Mouse (Mus musculus) intestine, postnatal 0 days (tissue): Measurements from ENCODE around the gene Arhgef28. TPM values are rescaled to one million over a fixed set of nuclear protein-coding genes. Genes with fewer than 3 reads are reported as not detected.

Experiments
- ATAC-seq: fragments of 200-750 bp; cut with Nextera tagmentation; 2 replicates; pipeline ENCODE4 v1.8.0; 2017; ENCODE audit warnings: mild to moderate bottlenecking, moderate TSS enrichment, moderate library complexity
- H3K27ac ChIP-seq: fragments of 300-500 bp; sonication (generic); 2 replicates; pipeline ENCODE4 v1.5.1; 2014; ENCODE audit warnings: mild to moderate bottlenecking, low read depth, low read length, moderate library complexity
- H3K27me3 ChIP-seq: fragments of 300-500 bp; sonication (generic); replicated peaks from 2 replicates; pipeline ENCODE4 v1.6.1; 2014; ENCODE audit warnings: low read length, mixed read lengths; ENCODE audit not compliant: control insufficient read depth, insufficient read depth
- H3K36me3 ChIP-seq: fragments of 300-500 bp; sonication (generic); 2 replicates; pipeline ENCODE4 v1.6.1; 2014; ENCODE audit warnings: mild to moderate bottlenecking, moderate library complexity; ENCODE audit not compliant: control insufficient read depth, insufficient read depth
- H3K4me1 ChIP-seq: fragments of 300-500 bp; sonication (generic); replicated peaks from 2 replicates; pipeline ENCODE4 v1.6.1; 2014; ENCODE audit warnings: antibody characterized with exemption, low read length, mixed read lengths; ENCODE audit not compliant: control insufficient read depth, insufficient read depth
- H3K4me2 ChIP-seq: fragments of 300-500 bp; sonication (generic); replicated peaks from 2 replicates; pipeline ENCODE4 v1.6.1; 2014; ENCODE audit warnings: low read depth, mild to moderate bottlenecking, moderate library complexity
- H3K4me3 ChIP-seq: fragments of 300-500 bp; sonication (generic); 2 replicates; pipeline ENCODE4 v1.5.1; 2014; ENCODE audit warnings: low read depth, low read length
- H3K9ac ChIP-seq: fragments of 300-500 bp; sonication (generic); 2 replicates; pipeline ENCODE4 v1.6.1; 2014; ENCODE audit warnings: mild to moderate bottlenecking, low read depth, low read length
- H3K9me3 ChIP-seq: fragments of 300-500 bp; sonication (generic); 2 replicates; pipeline ENCODE4 v1.6.1; 2016; ENCODE audit warnings: mixed run types; ENCODE audit not compliant: control insufficient read depth
- CTCF ChIP-seq: sonication (generic); IDR thresholded peaks from 2 replicates; pipeline ENCODE4 v1.5.1; 2016; ENCODE audit warnings: low read depth, mild to moderate bottlenecking, control low read depth, antibody characterized with exemption, moderate library complexity
- WGBS: fragments of 180-500 bp; shearing (Covaris S2); extraction: QIAGEN DNeasy Blood & Tissue Kit; methylation state at CpG from one replicate; pipeline ENCODE4 v1.1.7; 2014; 5-methylcytosine and 5-hydroxymethylcytosine counted together
- polyA plus RNA-seq: library from polyadenylated mRNA; unstranded; fragments of >200 nt; fragmentation: Nextera tagmentation; extraction: Ambion mirVana; gene quantifications from 2 replicates; pipeline ENCODE4 v1.2.1, GENCODE M21; 2015

Arhgef28 gene
- polyA plus RNA-seq, 1 experiment from 2014 or later, result 13.8 TPM

- Histone ChIP-seq H3K9ac (no peak overlapping the region), H3K27ac (no peak overlapping the region), H3K36me3 (no peaks in the 10 kb centered on the region), H3K27me3 (no peaks in the 10 kb centered on the region), H3K4me3 (no peak overlapping the region), H3K4me1 (peaks cover 14% of the 10 kb centered on the region; the same call in 1 of the 2 replicates), H3K9me3 (no peaks in the 10 kb centered on the region), H3K4me2 (no peak overlapping the region)
- WGBS, result 48% methylated on average over 4 of the region's 4 CpGs
- ATAC-seq, result no peak
- TF ChIP-seq CTCF, result no peak
Observed at GRCm38 (mm10) chr13:98118291-98118690, 87.9 kb downstream of the Arhgef28 start.

DNA sequence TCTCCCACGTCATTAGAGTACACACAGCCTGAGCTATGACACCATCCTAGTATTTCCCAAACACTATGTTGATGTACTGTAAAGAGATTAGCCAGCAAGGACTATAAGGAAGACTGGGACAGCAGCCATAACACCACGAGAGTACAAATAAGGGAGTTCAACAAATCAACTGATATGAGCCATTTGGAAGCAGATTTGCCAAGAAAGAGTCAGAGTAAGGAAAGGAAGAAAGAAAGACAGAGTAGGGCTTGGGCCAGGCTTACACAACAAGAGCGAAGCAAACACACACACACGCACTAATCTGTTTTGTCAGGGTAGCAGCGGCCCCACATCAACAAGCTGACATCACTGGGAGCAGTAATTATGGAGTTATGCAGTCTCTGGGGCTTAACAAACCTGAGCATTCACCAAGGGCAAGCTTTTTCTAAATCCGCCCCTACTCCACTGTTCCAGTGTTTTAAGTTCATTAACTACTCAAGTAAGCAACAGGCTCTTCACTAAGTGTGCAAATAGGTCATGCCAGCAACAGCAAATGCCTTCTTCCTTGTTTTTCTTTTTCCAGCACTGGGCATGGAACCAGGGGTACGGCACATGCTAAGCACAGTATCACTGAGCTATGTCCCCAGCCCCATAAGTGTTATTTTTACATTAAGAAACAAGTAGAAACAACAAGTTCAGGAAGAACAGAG lies 88.5 kb downstream of the Arhgef28 start:
- peaks cover 14% of the 10 kb centered on the region; the same call in 1 of the 2 replicates for H3K4me1 ChIP-seq
- H3K27me3 ChIP-seq, result no peaks in the 10 kb centered on the region
- no peak overlapping the region for H3K4me3 ChIP-seq
- no peak for ATAC-seq
- H3K36me3 ChIP-seq, result no peaks in the 10 kb centered on the region
- no peak for TF ChIP-seq CTCF
- 62% methylated on average over 7 of the region's 7 CpGs for WGBS
- H3K27ac ChIP-seq, result no peak overlapping the region
- H3K9me3 ChIP-seq, result no peaks in the 10 kb centered on the region
- no peak overlapping the region for H3K9ac ChIP-seq
- no peak overlapping the region for H3K4me2 ChIP-seq

DNA sequence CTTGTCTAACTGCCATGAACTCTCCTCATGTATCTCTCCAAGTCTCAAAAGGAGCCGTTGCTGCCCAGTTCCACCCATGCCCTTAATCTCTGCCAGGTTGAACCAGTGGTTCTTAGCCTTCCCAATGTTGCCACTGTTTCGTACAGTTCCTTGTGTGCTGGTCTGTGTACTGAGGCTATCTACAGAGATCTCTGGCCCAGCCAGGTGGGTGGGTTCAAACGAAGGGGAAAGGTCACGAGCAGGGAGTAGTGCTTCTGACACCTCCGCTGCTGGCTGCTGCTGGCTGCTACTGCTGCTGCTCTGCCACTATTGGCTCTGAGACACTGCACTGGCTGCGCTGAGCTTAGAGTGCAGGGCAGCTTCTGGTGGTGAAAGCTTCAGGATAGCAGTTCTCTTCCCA lies 90.6 kb downstream of the Arhgef28 start:
- no peak overlapping the region for H3K9ac ChIP-seq
- no peak overlapping the region for H3K4me2 ChIP-seq
- no peak; the same call in 1 of the 2 replicates for ATAC-seq
- H3K4me3 ChIP-seq, result no peak overlapping the region
- TF ChIP-seq CTCF, result no peak
- H3K36me3 ChIP-seq, result no peaks in the 10 kb centered on the region
- no peak overlapping the region for H3K27ac ChIP-seq
- no peaks in the 10 kb centered on the region for H3K27me3 ChIP-seq
- H3K9me3 ChIP-seq, result no peaks in the 10 kb centered on the region
- whole genome bisulfite sequencing, result 34% methylated on average over 6 of the region's 6 CpGs
- peaks cover 14% of the 10 kb centered on the region; the same call in 1 of the 2 replicates for H3K4me1 ChIP-seq

- Histone ChIP-seq H3K36me3 (no peaks in the 10 kb centered on the region), H3K9ac (no peak overlapping the region), H3K9me3 (no peaks in the 10 kb centered on the region), H3K27ac (no peak overlapping the region), H3K4me2 (no peak overlapping the region), H3K4me1 (peaks cover 14% of the 10 kb centered on the region; the same call in 1 of the 2 replicates), H3K4me3 (no peak overlapping the region), H3K27me3 (no peaks in the 10 kb centered on the region)
- no peak for ATAC-seq
- WGBS, result 62% methylated on average over 4 of the region's 4 CpGs
- no peak for TF ChIP-seq CTCF
Observed at GRCm38 (mm10) chr13:98115051-98115450, 91.2 kb downstream of the Arhgef28 start.

- Histone ChIP-seq H3K36me3 (no peaks in the 10 kb centered on the region), H3K9ac (no peak overlapping the region), H3K4me2 (peak overlapping the region; percentile 24; the same call in 1 of the 2 replicates), H3K27me3 (no peaks in the 10 kb centered on the region), H3K9me3 (no peaks in the 10 kb centered on the region), H3K4me1 (peaks cover 14% of the 10 kb centered on the region; the same call in 1 of the 2 replicates), H3K4me3 (no peak overlapping the region), H3K27ac (no peak overlapping the region)
- TF ChIP-seq CTCF, result no peak
- peak; percentile 55 for ATAC-seq
- 26% methylated on average over 7 of the region's 7 CpGs for WGBS
Observed at GRCm38 (mm10) chr13:98112812-98113503, 93.3 kb downstream of the Arhgef28 start.

DNA sequence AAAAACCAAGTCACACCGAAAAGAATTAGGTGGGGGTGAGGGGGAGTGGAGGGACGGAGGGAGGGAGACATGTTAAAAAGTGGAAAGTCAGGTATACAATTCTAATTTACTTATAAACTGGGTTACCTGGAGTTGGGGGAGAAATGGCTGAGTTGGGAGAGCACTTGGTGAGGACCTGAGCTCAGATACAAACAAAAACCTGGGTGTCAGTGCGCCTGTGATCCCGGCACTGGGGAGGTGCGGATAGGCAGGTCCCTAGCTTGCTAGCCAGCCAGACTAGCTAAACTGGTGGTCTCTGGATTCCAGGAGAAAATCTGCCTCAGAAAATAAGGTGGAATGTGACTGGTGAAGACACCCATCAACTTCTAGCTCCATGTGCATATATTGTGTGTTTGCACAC lies 94.7 kb downstream of the Arhgef28 start:
- no peaks in the 10 kb centered on the region for H3K27me3 ChIP-seq
- H3K9me3 ChIP-seq, result no peaks in the 10 kb centered on the region
- H3K27ac ChIP-seq, result no peak overlapping the region
- no peak overlapping the region for H3K9ac ChIP-seq
- WGBS, result 87% methylated on average over 5 of the region's 5 CpGs
- TF ChIP-seq CTCF, result no peak
- no peak overlapping the region for H3K4me3 ChIP-seq
- H3K4me1 ChIP-seq, result peaks cover 14% of the 10 kb centered on the region; the same call in 1 of the 2 replicates
- H3K36me3 ChIP-seq, result no peaks in the 10 kb centered on the region
- no peak overlapping the region for H3K4me2 ChIP-seq
- ATAC-seq, result no peak
